Mouse (Mus musculus) E14TG2a.4 (cell line): ENCODE results near the gene Pcbp4.

Source experiments
- H3K27me3 ChIP-seq: 2 replicates; pipeline ENCODE4 v1.6.1; 2014; ENCODE audit warnings: low read length, control low read depth; ENCODE audit not compliant: insufficient read depth
- H3K36me3 ChIP-seq: 2 replicates; pipeline ENCODE4 v1.6.1; 2014; ENCODE audit warnings: low read length, control low read depth; ENCODE audit not compliant: insufficient read depth
- H3K4me1 ChIP-seq: replicated peaks from 2 replicates; pipeline ENCODE4 v1.6.1; 2014; ENCODE audit warnings: low read depth, low read length, control low read depth
- H3K4me3 ChIP-seq: replicated peaks from 2 replicates; pipeline ENCODE4 v1.5.1; 2014; ENCODE audit warnings: mild to moderate bottlenecking, low read length
- H3K9me3 ChIP-seq: 2 replicates; pipeline ENCODE4 v1.6.1; 2014; ENCODE audit warnings: low read length, control low read depth
- CTCF ChIP-seq: conservative IDR thresholded peaks from 2 replicates; pipeline ENCODE4 v1.5.1; 2014; ENCODE audit warnings: low read length
- NANOG ChIP-seq: IDR thresholded peaks from 2 replicates; pipeline ENCODE4 v1.6.1; 2014; ENCODE audit warnings: borderline replicate concordance, low read length, mixed read lengths
- POU5F1 ChIP-seq: IDR thresholded peaks from 2 replicates; pipeline ENCODE4 v1.6.1; 2014; ENCODE audit warnings: low read length, borderline replicate concordance

Gene Pcbp4

DNA sequence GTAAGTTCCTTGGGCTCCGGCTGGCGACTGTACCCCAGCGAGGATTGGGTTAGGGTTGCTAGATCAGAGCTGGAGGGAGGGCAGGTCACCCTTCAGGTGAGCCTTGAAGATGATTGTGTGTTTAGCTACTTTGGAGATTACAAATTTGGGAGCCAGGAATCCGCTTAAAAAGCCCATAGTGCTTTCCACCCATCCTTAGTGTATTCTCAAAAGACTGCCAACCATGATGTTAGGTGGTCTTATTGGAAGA lies 23.2 kb upstream of the Pcbp4 start:
- peak overlapping the region; percentile 96 for H3K4me3 ChIP-seq
- TF ChIP-seq CTCF (no peak), NANOG (no peak), POU5F1 (no peak)
- no peaks in the 10 kb centered on the region for H3K27me3 ChIP-seq
- peaks cover 40% of the 10 kb centered on the region for H3K4me1 ChIP-seq
- no peaks in the 10 kb centered on the region for H3K9me3 ChIP-seq
- peaks cover 49% of the 10 kb centered on the region for H3K36me3 ChIP-seq

DNA sequence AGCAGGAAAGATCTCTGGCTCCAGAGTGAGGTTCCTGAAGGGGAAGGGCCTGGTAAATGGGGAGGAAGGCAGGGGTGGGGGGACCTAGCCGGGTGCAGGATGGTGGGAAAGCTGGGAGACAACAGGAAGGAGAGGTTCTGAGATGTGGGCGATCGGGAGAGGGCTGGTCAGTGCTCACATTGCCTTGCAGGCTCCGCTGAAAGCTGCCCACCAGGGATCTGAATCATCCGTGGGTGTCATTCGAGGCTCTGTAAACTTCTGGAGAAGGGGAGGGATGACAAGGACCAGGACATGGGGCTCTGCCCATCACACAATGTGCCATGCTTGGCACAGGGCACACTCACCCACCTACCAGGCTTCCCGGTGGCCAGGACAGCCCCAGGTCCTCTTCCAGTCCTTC lies 19.7 kb upstream of the Pcbp4 start:
- no peak for TF ChIP-seq POU5F1
- TF ChIP-seq CTCF, result no peak
- Histone ChIP-seq H3K27me3 (no peaks in the 10 kb centered on the region), H3K9me3 (no peaks in the 10 kb centered on the region), H3K4me1 (peaks cover 65% of the 10 kb centered on the region), H3K36me3 (peaks cover 66% of the 10 kb centered on the region), H3K4me3 (no peak overlapping the region)

DNA sequence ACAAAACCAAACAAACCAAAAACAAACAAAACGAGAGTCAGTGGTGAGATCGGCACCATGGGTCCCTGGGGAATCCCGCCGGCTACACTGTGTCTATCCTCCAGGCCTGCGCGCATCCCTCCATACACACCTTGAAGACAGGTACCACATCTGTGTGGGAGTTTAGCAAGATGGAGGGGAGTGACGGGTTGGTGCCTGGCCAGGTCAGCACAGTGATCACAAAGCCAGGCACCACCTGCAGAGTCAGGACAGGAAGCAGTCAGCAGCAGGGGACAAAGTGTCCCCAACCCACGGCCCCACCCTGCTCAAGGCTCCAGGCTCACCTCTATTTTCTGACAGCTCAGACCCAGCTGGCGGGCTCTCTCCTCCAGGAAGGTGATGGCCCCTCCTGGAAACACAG lies 16.5 kb upstream of the Pcbp4 start:
- Histone ChIP-seq H3K36me3 (peaks cover 60% of the 10 kb centered on the region), H3K9me3 (no peaks in the 10 kb centered on the region), H3K4me3 (peak overlapping the region; percentile 80; the same call in 1 of the 2 replicates), H3K4me1 (peaks cover 65% of the 10 kb centered on the region), H3K27me3 (peaks cover 6% of the 10 kb centered on the region)
- TF ChIP-seq POU5F1, result no peak
- no peak for TF ChIP-seq NANOG
- no peak for TF ChIP-seq CTCF

DNA sequence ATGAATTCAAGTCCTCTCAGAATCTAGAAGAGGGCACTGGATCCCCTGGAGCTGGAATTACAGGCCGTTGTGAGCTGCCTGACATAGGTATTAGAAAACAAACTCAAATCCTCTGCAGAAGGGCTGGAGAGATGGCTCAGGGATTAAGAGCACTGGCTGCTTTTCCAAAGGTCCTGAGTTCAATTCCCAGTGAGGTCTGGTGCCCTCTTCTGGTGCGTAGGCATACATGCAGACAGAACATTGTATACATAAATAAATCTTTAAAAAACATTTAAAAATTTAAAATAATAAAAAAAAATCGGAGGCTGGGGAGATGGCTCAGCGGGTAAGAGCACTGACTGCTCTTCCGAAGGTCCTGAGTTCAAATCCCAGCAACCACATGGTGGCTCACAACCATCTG lies 10.4 kb upstream of the Pcbp4 start:
- no peak overlapping the region for H3K4me3 ChIP-seq
- H3K4me1 ChIP-seq, result peaks cover 31% of the 10 kb centered on the region
- peaks cover 31% of the 10 kb centered on the region for H3K36me3 ChIP-seq
- H3K9me3 ChIP-seq, result no peaks in the 10 kb centered on the region
- TF ChIP-seq POU5F1 (no peak), CTCF (no peak), NANOG (no peak)
- peaks cover 6% of the 10 kb centered on the region for H3K27me3 ChIP-seq

DNA sequence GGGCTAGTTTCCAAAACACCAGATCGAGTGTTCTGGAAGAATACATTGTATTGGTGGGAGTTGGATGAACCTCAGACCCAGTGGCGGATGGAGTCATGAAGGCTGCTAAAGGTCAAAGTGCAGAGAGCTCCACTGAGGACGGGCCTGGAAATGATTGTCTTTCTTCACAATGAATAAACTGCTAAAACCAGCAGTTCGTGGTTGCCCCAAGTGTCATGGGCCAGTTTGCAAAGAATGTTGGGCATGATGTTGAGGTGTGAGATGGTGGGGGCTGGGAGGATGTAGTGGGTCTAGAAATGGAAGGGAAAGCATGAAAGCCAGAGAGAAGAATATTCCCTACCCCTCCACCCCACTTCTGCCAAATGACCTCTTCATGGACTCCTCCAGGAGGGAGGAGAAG lies 8.3 kb upstream of the Pcbp4 start:
- TF ChIP-seq CTCF, result no peak
- no peak for TF ChIP-seq NANOG
- no peak for TF ChIP-seq POU5F1
- Histone ChIP-seq H3K36me3 (peaks cover 29% of the 10 kb centered on the region), H3K9me3 (no peaks in the 10 kb centered on the region), H3K27me3 (peaks cover 6% of the 10 kb centered on the region; the same call in 1 of the 2 replicates), H3K4me1 (peaks cover 39% of the 10 kb centered on the region), H3K4me3 (no peak overlapping the region)

DNA sequence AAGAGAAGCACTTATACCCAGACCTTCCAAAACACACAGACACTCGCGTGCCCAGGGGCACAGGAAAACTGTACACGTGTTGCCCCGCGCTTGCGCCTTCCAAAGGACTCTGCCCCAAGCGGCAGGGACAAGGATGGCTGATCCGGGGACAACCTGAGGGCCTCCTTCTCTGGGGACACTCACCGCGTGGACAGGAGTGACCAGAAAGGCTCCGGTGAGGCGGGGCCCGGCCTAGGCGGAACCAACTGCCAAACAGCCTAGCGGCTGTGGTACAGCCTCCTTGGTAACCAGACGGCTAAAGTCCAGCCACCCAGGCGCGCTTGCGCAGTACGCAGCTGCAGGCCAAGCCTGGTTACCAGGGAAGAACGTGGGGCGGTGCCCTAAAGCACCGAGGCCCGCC lies 5.7 kb upstream of the Pcbp4 start, which contains the start of the genes Abhd14b and Abhd14a:
TSS of gene Abhd14b (plus strand) at position 112 of the 400 bp plus-strand sequence.
TSS of gene Abhd14a (minus strand) at position 331 of the 400 bp plus-strand sequence.
- peaks cover 23% of the 10 kb centered on the region for H3K36me3 ChIP-seq
- H3K27me3 ChIP-seq, result peaks cover 7% of the 10 kb centered on the region; the same call in 1 of the 2 replicates
- no peaks in the 10 kb centered on the region for H3K9me3 ChIP-seq
- peaks cover 63% of the 10 kb centered on the region for H3K4me1 ChIP-seq
- H3K4me3 ChIP-seq, result peak within 1 kb of the TSS; percentile 85
- TF ChIP-seq CTCF (0 out of 2 replicates have a peak, but pooled peaks have one; percentile 5), POU5F1 (no peak), NANOG (no peak)

DNA sequence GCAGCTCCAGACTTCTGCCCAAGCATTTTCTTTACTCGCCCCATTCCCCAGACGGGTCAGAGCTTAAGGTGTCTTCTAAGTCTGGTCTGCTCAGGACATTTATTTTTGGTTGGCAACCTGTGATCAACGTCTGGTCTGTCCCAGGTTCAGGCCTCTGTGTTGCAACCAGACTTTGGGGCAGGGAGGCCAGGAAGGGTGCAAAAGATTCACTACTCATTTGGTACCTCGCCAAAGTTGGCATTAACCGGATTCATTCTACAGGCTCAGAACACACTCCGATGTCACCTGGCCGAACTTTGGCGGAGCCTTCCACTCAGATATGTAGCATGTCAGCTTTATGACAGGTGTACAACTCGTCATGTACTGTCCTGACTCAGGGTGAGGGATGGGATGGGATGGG lies 5.1 kb upstream of the Pcbp4 start:
- H3K4me3 ChIP-seq, result peak overlapping the region; percentile 85
- H3K36me3 ChIP-seq, result peaks cover 22% of the 10 kb centered on the region
- H3K9me3 ChIP-seq, result no peaks in the 10 kb centered on the region
- H3K27me3 ChIP-seq, result peaks cover 7% of the 10 kb centered on the region; the same call in 1 of the 2 replicates
- TF ChIP-seq POU5F1 (no peak), NANOG (no peak), CTCF (no peak)
- H3K4me1 ChIP-seq, result peaks cover 69% of the 10 kb centered on the region

DNA sequence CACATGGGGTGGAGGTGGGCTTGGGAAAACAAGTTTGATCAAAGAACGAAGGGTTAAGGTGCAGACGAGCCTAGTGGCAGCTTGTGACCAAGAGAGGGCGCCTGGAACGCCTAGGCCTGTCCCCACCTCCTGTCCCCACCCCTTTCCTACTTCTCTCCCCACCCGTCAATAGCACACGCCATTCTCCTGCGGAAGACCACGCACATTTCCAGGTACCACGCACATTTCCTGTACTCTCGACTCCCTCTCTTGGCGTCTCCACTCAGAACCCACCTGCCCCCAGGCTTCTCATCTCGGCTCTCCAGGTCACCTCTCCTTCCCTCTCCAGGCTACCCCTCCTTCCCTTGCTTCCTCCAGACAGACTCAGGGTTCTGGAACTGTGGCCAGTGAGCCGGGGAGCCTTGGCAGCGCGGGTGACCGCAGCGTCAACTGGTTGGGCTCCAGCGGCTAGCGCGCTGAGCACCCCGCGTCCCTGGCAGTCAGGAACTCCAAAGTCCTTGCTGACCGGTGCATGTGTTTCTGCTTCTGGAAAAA lies 4.5 kb upstream of the Pcbp4 start:
- Histone ChIP-seq H3K36me3 (peaks cover 16% of the 10 kb centered on the region), H3K4me3 (peak overlapping the region; percentile 75), H3K9me3 (no peaks in the 10 kb centered on the region), H3K27me3 (peaks cover 7% of the 10 kb centered on the region; the same call in 1 of the 2 replicates), H3K4me1 (peaks cover 69% of the 10 kb centered on the region)
- TF ChIP-seq CTCF, result peak; percentile 15; the same call in 1 of the 2 replicates
- no peak for TF ChIP-seq POU5F1

DNA sequence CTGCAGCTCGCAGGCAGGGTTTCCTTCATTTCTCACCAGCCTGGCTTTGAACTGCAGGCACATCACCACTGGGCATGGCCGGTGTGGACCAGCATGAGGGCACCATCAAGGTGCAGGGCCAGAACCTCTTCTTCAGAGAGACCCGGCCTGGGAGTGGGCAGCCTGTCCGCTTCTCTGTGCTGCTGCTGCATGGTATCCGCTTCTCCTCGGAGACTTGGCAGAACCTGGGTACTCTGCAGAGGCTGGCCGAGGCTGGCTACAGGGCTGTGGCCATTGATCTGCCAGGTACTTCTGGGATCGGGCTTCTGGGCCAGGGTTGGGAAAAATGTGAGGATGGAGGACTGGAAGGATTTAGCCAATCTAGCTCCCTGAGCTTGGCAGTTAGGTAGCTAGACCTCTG lies 3.1 kb upstream of the Pcbp4 start:
- Histone ChIP-seq H3K4me1 (peaks cover 76% of the 10 kb centered on the region), H3K9me3 (no peaks in the 10 kb centered on the region), H3K4me3 (no peak overlapping the region), H3K36me3 (peaks cover 4% of the 10 kb centered on the region; the same call in 1 of the 2 replicates), H3K27me3 (peaks cover 7% of the 10 kb centered on the region; the same call in 1 of the 2 replicates)
- no peak for TF ChIP-seq POU5F1
- TF ChIP-seq CTCF, result no peak
- no peak for TF ChIP-seq NANOG
